Mouse (Mus musculus): Measurements from ENCODE around the gene Rpl36. TPM values are rescaled to one million over a fixed set of nuclear protein-coding genes. Genes with fewer than 3 reads are reported as not detected.
A peak's percentile ranks its signal among the peaks of the same experiment; 100 is the strongest.
"Not testable (repeated sequence)": the region's sequence is repeated elsewhere in the genome, so short reads cannot be mapped to it uniquely, and the experiment has no call there.

The Rpl36 gene
- polyA plus RNA-seq, 1 experiment from 2014 or later = 1,422 TPM

- Histone ChIP-seq H3K4me1 (replicated peaks; ENCODE audit: control insufficient read depth, insufficient read depth, low read length) (peaks cover 7% of the 10 kb centered on the region; the same call in 1 of the 2 replicates), H3K27me3 (replicated peaks; ENCODE audit: control insufficient read depth, insufficient read depth, low read length) (no peaks in the 10 kb centered on the region), H3K9me3 (ENCODE audit: control insufficient read depth) (no peaks in the 10 kb centered on the region), H3K4me2 (replicated peaks; ENCODE audit: low read depth) (peak overlapping the region; percentile 45; the same call in 1 of the 2 replicates), H3K36me3 (ENCODE audit: control insufficient read depth, insufficient read depth) (peaks cover 31% of the 10 kb centered on the region), H3K9ac (ENCODE audit: low read depth, low read length) (no peak overlapping the region), H3K4me3 (ENCODE audit: low read depth, low read length) (no peak overlapping the region), H3K27ac (ENCODE audit: low read depth, low read length) (peak overlapping the region; percentile 66)
- peak; percentile 26 for ATAC-seq
- no peak for TF ChIP-seq CTCF (IDR thresholded peaks at IDR 0.05; ENCODE audit: low read depth)
- WGBS = 15% methylated on average over 14 of the region's 14 CpGs
Observed at GRCm38 (mm10) chr17:56611861-56612564, 1.2 kb upstream of the Rpl36 start.

- H3K4me2 ChIP-seq (replicated peaks; ENCODE audit: low read depth) = 0 out of 2 replicates have a peak overlapping the region, but pooled peaks have one; percentile 45
Observed at GRCm38 (mm10) chr17:56612565-56612939, 664 bp upstream of the Rpl36 start.

GRCm38 (mm10) chr17:56613893-56614292 is 677 bp downstream of the Rpl36 start:
- WGBS = under 1% methylated on average over 26 of the region's 26 CpGs
- peaks cover 41% of the 10 kb centered on the region for H3K36me3 ChIP-seq (ENCODE audit: control insufficient read depth, insufficient read depth)

More at GRCm38 (mm10) chr17:56612565-56612939, 664 bp upstream of the Rpl36 start:
- Histone ChIP-seq H3K36me3 (ENCODE audit: control insufficient read depth, insufficient read depth) (peaks cover 29% of the 10 kb centered on the region), H3K27ac (ENCODE audit: low read depth, low read length) (peak overlapping the region; percentile 66)
- not testable (repeated sequence) for H3K27me3 ChIP-seq (replicated peaks; ENCODE audit: control insufficient read depth, insufficient read depth, low read length); H3K4me3 ChIP-seq (ENCODE audit: low read depth, low read length); H3K9ac ChIP-seq (ENCODE audit: low read depth, low read length); H3K9me3 ChIP-seq (ENCODE audit: control insufficient read depth); ATAC-seq; H3K4me1 ChIP-seq (replicated peaks; ENCODE audit: control insufficient read depth, insufficient read depth, low read length)
- WGBS = 66% methylated on average over 10 of the region's 10 CpGs

GRCm38 (mm10) chr17:56614391-56615135 is 1.3 kb downstream of the Rpl36 start:
- H3K9ac ChIP-seq (ENCODE audit: low read depth, low read length) = peak overlapping the region; percentile 82
- ATAC-seq = no peak
- H3K4me1 ChIP-seq (replicated peaks; ENCODE audit: control insufficient read depth, insufficient read depth, low read length) = peaks cover 7% of the 10 kb centered on the region; the same call in 1 of the 2 replicates
- H3K4me2 ChIP-seq (replicated peaks; ENCODE audit: low read depth) = peak overlapping the region; percentile 73
- WGBS = 16% methylated on average over 14 of the region's 14 CpGs
- H3K27me3 ChIP-seq (replicated peaks; ENCODE audit: control insufficient read depth, insufficient read depth, low read length) = no peaks in the 10 kb centered on the region
- no peak overlapping the region; the same call in none of the 2 replicates for H3K27ac ChIP-seq (ENCODE audit: low read depth, low read length)
- 0 out of 2 replicates have a peak, but pooled peaks have one; percentile 10 for TF ChIP-seq CTCF (IDR thresholded peaks at IDR 0.05; ENCODE audit: low read depth)
- H3K9me3 ChIP-seq (ENCODE audit: control insufficient read depth) = no peaks in the 10 kb centered on the region
- peak overlapping the region; percentile 67 for H3K4me3 ChIP-seq (ENCODE audit: low read depth, low read length)
- peaks cover 47% of the 10 kb centered on the region for H3K36me3 ChIP-seq (ENCODE audit: control insufficient read depth, insufficient read depth)

More at GRCm38 (mm10) chr17:56613893-56614292, 677 bp downstream of the Rpl36 start:
- ATAC-seq; H3K27me3 ChIP-seq (replicated peaks; ENCODE audit: control insufficient read depth, insufficient read depth, low read length); H3K4me1 ChIP-seq (replicated peaks; ENCODE audit: control insufficient read depth, insufficient read depth, low read length); H3K9me3 ChIP-seq (ENCODE audit: control insufficient read depth): not testable (repeated sequence)
- H3K4me2 ChIP-seq (replicated peaks; ENCODE audit: low read depth) = peak overlapping the region; percentile 73
- H3K27ac ChIP-seq (ENCODE audit: low read depth, low read length) = peak overlapping the region; percentile 84
- H3K4me3 ChIP-seq (ENCODE audit: low read depth, low read length) = peak overlapping the region; percentile 67
- peak overlapping the region; percentile 82 for H3K9ac ChIP-seq (ENCODE audit: low read depth, low read length)

GRCm38 (mm10) chr17:56615136-56615784 is 2.0 kb downstream of the Rpl36 start:
- H3K4me1 ChIP-seq (replicated peaks; ENCODE audit: control insufficient read depth, insufficient read depth, low read length) = peaks cover 6% of the 10 kb centered on the region; the same call in 1 of the 2 replicates
- H3K36me3 ChIP-seq (ENCODE audit: control insufficient read depth, insufficient read depth) = peaks cover 54% of the 10 kb centered on the region
- no peak for TF ChIP-seq CTCF (IDR thresholded peaks at IDR 0.05; ENCODE audit: low read depth)
- H3K27ac ChIP-seq (ENCODE audit: low read depth, low read length) = no peak overlapping the region; the same call in 1 of the 2 replicates
- 0 out of 2 replicates have a peak overlapping the region, but pooled peaks have one; percentile 82 for H3K9ac ChIP-seq (ENCODE audit: low read depth, low read length)
- no peaks in the 10 kb centered on the region for H3K9me3 ChIP-seq (ENCODE audit: control insufficient read depth)
- no peak overlapping the region; the same call in 1 of the 2 replicates for H3K4me3 ChIP-seq (ENCODE audit: low read depth, low read length)
- 65% methylated on average over 11 of the region's 11 CpGs for WGBS
- H3K4me2 ChIP-seq (replicated peaks; ENCODE audit: low read depth) = no peak overlapping the region
- ATAC-seq = no peak
- H3K27me3 ChIP-seq (replicated peaks; ENCODE audit: control insufficient read depth, insufficient read depth, low read length) = no peaks in the 10 kb centered on the region

- ATAC-seq = no peak
- Histone ChIP-seq H3K9me3 (ENCODE audit: control insufficient read depth) (no peaks in the 10 kb centered on the region), H3K4me1 (replicated peaks; ENCODE audit: control insufficient read depth, insufficient read depth, low read length) (peaks cover 3% of the 10 kb centered on the region; the same call in 1 of the 2 replicates), H3K27me3 (replicated peaks; ENCODE audit: control insufficient read depth, insufficient read depth, low read length) (no peaks in the 10 kb centered on the region), H3K27ac (ENCODE audit: low read depth, low read length) (no peak overlapping the region), H3K4me2 (replicated peaks; ENCODE audit: low read depth) (no peak overlapping the region), H3K4me3 (ENCODE audit: low read depth, low read length) (no peak overlapping the region), H3K36me3 (ENCODE audit: control insufficient read depth, insufficient read depth) (peaks cover 60% of the 10 kb centered on the region), H3K9ac (ENCODE audit: low read depth, low read length) (no peak overlapping the region)
- no peak for TF ChIP-seq CTCF (IDR thresholded peaks at IDR 0.05; ENCODE audit: low read depth)
- 78% methylated on average over 4 of the region's 4 CpGs for WGBS
Observed at GRCm38 (mm10) chr17:56615792-56616191, 2.6 kb downstream of the Rpl36 start.
